ENCODE assay signal across 17 mouse cellular contexts in genomic region chr3:127743614-127744365, GRCm38 (mm10).
"Had no signal": no experiment of that assay in that cellular context is flagged by ENCODE, and none has a peak within 500 bp of the region (broad histone marks: within the 10 kb centered on the region; RNA-seq: fewer than 3 reads in every experiment).

No protein-coding gene starts in this region.

- H3K27ac ChIP-seq: kidney, embryonic 15.5 days; liver, embryonic 15.5 days; midbrain, embryonic 15.5 days had no signal

- DNase-seq: kidney, adult 2 months; kidney, postnatal 14 days; layer of hippocampus, adult 9-11 months; layer of hippocampus, postnatal 36 days; left cerebral cortex, postnatal 4 days; lung, adult 2 months; lung, postnatal 36 days; right cerebral cortex, postnatal 4 days; spleen, adult 18-20 months; thymus, postnatal 36 days had no signal

- H3K9ac ChIP-seq: kidney, embryonic 15.5 days; liver, embryonic 15.5 days; midbrain, embryonic 15.5 days had no signal

- H3K4me2 ChIP-seq: kidney, embryonic 15.5 days; liver, embryonic 11.5 days; liver, embryonic 15.5 days; midbrain, embryonic 11.5 days; midbrain, embryonic 15.5 days had no signal

- H3K4me3 ChIP-seq: kidney, embryonic 15.5 days; liver, embryonic 15.5 days; midbrain, embryonic 15.5 days had no signal

- H3K36me3 ChIP-seq: kidney, embryonic 15.5 days; liver, embryonic 15.5 days; midbrain, embryonic 15.5 days had no signal

- H3K4me1 ChIP-seq: liver, embryonic 15.5 days had no signal

- ATAC-seq: inflammation-experienced regulatory T-cells, adult 6 months; lung, postnatal 0 days; midbrain, embryonic 15.5 days had no signal

- H3K9me3 ChIP-seq: kidney, embryonic 15.5 days; liver, embryonic 15.5 days; midbrain, embryonic 15.5 days had no signal
